Mouse (Mus musculus) megakaryocyte progenitor cell, adult 5-6 weeks (primary cell): ENCODE results near the gene Gpc2. TPM values are rescaled to one million over a fixed set of nuclear protein-coding genes. Genes with fewer than 3 reads are reported as not detected.

Experiments
- ATAC-seq: replicated peaks from 2 replicates; pipeline ENCODE4 v1.8.0; 2016; ENCODE audit warnings: mild to moderate bottlenecking, moderate TSS enrichment, inconsistent platforms; ENCODE audit not compliant: poor library complexity
- total RNA-seq, 2 experiments: library from RNA; stranded (forward) in 1 of 2; stranded (reverse) in 1 of 2; fragments of 157-497, 149-512 nt in 1 of 2; fragments of 200-1000 nt in 1 of 2; gene quantifications; 2 replicates each; pipeline versions ENCODE4 v1.2.3 to v1.2.4; 2015 to 2017

The Gpc2 gene
- total RNA-seq (2015): 1.2 and 2.0 TPM in 2 replicates
- total RNA-seq (2017): 3.2 and 3.9 TPM in 2 replicates

DNA sequence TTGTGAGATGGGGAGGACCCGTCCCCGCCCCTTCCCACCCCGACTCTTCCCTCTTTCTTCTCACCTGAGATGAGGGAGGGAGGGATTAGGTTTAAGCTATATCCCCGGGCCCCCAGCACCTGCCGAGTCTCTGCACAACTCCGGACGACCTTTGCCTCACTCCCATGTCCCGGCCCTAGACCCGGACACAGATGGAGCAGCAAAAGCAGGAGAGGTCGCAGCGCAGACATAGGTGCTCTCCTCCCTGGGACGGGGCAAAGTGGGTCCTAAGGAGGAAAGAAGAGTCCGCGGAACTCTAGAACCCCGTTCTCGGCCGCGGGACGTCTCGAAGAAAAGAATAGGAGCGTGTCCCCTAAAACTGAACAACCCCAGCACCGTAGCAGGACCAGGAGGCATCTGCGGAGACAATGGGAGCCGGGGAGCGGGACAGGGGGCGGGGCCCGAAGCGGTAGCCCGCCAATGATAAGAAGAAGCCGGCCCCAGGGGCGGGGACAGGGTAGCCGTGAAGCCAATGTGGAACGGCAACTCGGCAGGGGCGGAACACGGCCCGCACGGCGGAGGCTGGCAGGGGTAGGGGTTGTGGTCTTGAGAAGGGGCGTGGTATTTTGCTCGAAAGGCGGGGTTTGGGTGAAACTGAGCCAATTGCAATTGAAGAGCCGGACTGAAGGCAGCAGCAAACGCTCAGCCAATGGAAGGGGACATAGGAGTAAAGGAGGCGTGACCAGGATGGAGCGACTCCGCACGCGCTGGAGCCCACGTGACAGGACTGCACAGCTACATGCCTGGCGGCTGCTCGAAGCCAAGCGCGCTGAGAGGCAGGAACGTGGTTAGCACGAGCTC lies at the start of gene Gpc2, which contains the start of the genes Gm43720 and Stag3:
Gpc2 (minus strand) TSS at position 421 of the 840 bp plus-strand sequence.
Gm43720 (minus strand) TSS at position 374 of the 840 bp plus-strand sequence.
Stag3 (plus strand) TSS at position 656 of the 840 bp plus-strand sequence.
- peak; percentile 93 for ATAC-seq

DNA sequence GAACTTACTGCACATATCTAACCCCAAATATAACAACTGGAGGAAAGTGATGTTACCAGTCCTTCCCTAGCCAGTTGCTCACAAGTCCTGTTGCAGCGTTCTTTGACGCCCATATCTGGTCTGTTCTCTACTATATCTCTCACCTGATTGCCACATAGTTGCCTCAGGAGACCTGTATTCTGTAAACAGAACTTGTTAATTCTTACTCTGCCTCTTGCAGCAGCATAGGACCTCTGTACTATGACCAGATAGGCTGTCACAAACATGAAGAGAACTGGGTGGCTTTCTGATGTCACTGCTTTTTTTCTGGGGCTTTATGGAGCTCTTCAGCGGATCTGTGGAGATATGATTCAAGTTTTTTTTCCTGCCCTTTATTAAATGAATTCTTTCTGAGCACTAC lies 33.0 kb upstream of the Gpc2 start:
- no peak for ATAC-seq

DNA sequence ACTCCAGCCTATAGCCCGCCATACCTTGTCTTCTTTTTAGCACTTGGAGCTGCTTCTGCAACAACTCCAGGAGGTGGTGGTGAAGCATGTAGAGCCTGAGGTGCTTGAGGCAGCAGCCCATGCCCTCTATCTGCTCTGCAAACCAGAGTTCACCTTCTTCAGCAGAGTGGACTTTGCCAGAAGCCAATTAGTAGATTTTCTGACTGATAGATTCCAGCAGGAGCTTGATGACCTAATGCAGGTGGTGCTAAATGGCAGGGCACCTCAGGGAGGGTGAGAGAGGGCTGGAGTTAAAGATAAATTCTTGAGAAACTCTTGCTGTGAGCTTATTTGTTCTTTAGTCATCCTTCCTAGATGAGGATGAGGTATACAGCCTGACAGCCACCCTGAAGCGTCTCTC lies 19.8 kb upstream of the Gpc2 start:
- ATAC-seq: no peak

DNA sequence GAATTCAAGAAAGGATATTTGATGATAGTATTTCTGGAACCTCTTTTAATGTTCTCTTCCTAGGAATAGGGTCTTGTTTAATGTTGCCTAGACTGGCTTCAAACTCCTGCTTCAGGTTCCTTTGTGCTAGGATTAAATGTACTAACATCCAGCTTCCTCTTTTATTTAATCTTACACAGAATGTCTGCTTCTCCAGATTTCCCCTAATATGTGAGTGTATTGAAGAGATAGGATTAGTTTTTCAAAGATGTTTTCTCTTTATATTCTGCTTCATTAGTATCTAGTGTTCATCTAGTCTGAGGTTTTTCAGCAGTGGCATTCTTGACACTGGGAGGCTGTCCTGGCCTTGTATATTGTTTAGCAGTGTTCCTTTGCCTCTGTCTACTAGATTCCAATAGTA lies 14.4 kb upstream of the Gpc2 start:
- ATAC-seq: no peak

DNA sequence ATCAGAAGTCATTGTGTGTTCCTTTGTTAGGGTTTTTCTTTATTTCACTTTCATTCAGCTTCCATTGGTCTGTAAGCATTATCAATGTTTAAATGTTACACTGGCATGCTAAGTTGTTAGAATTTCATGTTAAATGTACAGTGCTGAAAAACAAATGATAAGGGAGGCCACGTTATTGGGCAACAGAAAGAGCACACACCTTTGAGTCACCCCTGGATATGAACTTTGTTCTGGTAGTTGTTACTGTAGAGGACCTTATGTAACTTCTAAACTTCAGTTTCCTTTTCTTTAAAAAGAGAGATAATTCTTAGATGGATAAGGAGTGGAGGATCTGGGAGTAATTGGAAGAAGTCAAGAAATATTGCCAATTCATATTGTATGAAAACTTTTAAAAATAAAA lies 11.8 kb upstream of the Gpc2 start:
- no peak for ATAC-seq

DNA sequence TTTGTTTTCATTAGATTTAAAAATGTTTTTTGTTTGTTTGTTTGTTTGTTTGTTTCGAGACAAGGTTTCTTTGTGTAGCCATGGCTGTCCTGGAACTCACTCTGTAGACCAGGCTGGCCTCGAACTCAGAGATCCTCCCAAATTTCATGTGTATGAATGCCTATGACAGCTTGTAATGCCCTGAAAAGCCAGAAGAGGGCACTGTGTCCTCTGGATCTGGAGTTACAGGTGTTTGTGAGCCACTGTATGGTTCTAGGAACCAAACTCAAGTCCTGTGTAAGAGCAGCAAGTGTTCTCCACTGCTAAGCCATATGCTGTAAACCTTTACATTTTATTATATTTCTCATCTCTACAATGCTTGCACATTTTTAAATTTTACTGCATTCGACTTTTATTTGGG lies 8.1 kb upstream of the Gpc2 start:
- ATAC-seq: peak; percentile 64; the same call in 1 of the 2 replicates

DNA sequence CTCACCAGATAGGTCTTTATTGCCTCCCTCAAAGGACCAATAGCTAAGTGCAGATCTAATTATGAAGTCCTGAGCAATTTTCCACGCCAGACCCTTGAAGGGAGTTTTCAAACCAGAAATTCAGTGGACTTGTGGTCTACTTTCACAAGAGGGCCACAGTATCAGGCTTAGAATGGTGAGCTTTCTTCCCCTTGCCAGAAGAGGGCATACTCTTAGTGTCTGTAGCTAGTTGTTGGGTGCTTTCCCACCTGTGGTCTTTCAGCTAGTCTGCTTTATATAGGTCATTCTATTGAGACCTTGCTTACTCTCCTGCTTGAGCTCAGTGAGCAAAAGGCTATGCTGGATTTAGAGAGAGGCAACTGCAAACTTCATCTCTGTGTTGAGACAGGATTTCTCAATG lies 3.7 kb upstream of the Gpc2 start:
- no peak for ATAC-seq

DNA sequence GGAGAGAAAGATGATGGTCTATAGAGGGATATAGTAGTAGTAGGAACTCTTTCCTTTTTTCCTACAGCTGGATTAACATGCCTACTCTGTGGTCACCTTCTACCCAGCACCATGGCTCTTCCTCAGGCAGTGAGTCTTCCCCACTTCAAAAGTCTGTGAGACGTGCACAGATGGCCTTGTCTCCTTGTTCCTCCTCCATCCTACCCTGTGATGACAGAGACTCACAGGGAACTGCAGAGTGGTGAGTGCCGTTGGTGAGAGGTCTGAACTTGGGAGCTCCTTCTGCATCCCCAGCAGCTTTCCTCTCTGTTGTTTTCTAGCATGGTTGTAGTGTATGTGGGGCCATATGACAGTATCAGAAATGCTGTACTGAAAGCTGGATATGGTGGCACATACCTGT lies 2.0 kb upstream of the Gpc2 start:
- ATAC-seq: no peak

DNA sequence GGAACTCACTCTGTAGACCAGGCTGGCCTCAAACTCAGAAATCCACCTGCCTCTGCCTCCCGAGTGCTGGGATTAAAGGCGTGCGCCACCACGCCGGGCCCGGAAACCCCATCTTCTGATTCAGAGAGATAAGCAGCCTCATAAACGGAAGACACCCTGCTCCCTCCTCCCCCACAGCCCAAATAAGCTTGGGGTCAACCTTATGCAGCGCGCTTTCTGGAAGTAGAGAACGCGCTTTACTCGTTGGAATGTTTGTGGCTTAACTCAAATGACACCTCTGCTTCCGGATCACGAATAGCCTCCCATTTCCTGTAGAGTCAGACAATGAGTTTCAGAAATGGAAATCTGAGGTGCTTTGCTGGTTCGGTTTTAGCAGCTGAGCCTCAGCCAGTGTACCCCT lies 1.0 kb upstream of the Gpc2 start:
- ATAC-seq: no peak

DNA sequence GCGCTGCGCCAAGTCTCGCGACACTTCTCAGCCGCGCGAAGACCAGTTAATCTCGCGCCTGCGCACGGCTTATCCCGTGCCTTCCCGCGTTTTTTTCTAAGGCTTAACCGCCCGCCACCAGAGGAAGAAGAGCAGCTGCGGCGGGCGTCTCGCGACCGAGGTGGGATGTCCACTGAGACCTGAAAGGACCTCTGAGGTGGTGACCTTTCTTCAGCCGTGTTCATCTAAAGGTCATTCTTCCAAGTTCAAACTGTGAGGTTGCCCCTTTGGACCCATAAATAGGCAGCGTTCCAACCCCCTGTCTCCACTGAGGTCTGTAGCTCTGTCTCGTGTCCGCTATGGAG lies 592 bp upstream of the Gpc2 start:
- no peak for ATAC-seq

DNA sequence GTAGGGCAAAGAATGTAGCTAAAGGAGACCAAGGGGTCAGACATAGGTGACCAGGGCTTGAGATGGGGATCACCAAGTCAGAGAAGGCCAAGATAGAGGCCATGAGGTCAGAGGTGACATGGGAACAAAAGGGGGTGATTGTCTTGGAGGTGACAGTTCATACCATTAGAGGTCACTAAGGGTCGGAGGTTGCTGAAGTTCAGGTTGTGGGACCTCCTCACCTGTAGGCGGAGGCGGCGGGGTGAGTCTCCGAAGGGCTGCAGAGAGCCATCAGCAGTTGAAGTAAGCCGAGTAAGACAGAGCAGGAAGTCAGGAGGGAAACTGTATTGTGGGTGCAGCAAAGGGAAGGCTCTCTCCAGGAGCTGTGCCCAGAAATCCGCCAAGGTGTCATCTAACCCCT lies 1.8 kb downstream of the Gpc2 start:
- no peak for ATAC-seq

DNA sequence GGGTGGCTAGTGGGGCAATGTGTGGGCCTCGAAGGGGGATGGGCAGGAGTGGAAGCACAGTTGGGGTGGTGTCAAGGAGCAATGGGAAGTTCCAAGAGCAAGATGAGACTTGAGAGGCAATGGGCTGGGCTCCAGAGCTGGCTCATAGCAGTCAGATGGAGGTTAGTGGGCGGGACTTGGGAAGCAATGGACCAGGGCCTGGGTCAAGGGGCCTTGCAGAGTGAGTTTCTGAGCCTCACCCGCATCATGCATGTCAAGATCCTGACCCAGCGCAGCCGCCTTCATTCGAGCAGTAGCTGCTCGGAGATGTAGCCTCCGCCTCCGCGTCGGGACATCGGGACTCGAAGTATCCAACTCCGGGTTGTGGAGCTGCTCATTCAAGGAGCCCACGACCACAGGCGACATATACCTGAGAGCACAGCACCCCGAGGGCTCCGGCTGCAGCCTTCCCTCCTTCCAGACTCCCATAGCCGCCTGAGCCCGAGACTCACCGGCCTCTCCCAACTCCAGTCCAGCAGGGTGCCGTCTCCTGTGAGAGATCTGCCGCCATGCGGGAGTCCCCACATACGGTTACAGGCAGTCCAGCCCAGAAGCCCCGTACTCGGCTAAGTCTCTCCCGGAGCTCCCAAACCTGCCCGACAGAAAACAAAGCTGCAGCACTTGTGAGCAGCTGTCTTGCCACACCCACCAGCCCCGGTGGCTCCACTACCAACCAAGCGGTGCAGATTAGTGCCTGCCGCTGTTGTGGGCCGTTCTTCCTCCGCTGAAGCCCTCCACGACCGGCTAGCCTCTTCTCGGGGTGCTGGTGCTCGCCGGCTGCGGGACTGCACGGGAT lies 4.4 kb downstream of the Gpc2 start:
- ATAC-seq: no peak

DNA sequence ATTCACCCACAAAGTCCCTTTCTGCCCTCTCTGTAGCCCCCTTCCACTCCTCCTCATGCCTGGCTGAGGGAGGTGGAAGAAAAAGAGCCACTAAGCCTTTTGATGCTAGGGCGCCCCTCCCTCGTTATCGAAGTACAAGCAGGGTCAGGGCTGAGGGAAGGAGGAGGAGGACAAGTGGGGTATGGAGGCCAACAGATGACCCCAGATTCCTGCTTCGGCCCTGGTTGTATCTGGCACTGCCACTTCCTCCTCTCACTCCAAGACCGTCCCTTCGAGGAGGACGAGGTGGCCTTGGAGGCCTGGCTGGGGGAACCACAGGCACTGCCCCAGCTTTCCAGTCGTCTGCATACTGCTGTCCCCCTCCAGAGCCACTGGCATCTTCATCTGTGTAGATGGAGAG lies 5.6 kb downstream of the Gpc2 start:
- no peak for ATAC-seq

DNA sequence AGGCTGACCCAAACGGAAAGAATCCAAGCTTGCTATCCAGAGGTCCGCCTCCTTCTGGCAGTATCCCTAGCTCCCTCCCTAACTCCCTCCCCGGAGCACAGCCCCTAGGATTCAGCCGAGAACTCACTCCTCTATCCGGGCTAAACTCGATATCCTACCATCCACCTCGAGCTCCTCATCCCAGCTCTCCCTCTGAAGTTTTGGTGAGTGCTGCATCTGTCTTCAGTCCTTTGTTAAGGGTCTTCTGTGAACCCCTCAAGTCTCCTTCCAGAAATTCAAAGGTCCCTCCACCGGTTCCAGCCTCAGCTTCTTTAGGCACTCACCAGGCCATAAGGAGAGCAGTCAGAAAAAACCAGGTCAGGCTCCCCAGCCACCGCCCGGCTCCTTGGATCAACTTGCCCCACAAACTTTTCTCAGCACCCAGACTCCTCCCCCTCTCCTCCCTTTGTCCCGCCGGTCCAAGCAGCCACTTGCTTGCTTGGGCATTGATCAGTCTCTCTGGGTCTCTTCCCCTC lies 7.3 kb downstream of the Gpc2 start, which contains the start of gene Gal3st4:
Gal3st4 (minus strand) TSS at position 432 of the 515 bp plus-strand sequence.
- ATAC-seq: no peak

DNA sequence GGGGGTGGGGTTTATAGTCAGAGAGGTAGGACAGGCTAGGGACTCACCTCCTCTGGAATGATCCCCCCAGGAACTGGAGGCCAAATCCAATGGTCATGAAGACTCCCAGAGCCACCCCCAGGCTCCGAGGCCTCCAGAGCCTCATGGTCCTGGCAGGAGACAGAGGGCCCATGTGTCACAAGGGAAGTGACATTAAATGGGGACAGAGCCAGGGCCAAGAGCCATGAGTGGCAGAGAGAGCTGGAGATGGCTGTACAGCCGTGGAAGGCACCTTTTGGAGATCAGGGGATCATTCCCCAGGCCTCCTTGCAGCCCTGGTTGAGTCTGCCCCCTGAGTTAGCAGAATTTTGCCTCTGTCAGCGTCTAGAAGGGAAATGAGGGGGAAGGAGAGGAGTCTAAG lies 8.6 kb downstream of the Gpc2 start:
- ATAC-seq: no peak

DNA sequence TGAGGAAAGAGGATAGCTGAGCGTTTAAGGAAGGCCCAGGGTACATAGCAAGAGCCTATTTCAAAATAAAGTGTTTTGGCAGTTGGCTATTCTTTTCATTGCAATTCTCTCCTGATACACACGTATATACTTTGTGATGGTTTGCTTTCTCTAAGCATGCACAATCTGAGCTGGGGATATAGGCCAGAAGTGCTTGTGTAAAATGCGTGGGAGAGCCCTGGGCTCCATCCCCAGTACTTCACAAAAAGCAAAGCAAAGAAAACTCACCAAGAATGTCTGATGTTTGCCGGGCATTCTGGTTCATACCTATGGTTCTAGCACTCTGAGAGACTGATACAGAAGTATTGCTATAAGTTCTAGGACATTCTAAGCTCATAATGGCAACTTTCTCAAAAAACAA lies 10.8 kb downstream of the Gpc2 start:
- ATAC-seq: no peak

DNA sequence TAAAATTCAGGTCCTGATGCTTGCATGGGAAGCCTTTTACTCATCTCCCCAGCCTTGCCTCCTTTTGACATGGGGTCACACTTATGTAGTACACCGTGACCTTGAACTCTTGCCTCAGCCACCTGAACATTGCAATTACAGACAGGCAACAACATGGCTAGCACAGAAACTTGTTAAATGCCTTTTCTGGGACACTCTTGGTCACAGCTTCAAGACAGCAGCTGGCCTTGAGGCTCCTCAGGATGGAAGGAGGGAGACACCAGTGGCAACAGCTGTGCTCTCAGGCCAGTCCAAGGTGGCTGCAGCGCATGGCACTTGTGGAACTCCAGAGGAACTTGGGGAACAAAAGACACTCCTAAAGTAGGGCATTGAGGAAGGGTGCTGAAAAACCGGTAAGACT lies 12.7 kb downstream of the Gpc2 start:
- ATAC-seq: no peak

DNA sequence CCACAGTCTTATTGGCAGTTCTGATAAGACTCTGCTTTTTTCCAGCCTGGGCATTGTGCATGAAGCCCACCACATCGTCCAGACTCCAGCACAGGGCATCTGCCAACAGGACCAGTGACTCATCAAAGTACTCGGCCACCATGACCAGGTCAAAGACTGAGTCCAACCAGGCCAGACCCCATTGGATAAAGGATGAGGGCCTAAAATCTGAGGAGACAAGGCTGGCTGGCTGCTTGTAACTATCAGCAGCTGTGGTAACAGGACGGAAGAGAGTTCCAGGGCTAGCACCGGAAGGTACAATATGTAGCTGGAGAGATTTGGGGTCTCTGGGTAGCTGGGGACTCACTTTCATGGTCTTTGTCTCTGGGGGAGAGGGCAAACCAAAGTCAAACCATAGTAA lies 14.1 kb downstream of the Gpc2 start:
- ATAC-seq: no peak

DNA sequence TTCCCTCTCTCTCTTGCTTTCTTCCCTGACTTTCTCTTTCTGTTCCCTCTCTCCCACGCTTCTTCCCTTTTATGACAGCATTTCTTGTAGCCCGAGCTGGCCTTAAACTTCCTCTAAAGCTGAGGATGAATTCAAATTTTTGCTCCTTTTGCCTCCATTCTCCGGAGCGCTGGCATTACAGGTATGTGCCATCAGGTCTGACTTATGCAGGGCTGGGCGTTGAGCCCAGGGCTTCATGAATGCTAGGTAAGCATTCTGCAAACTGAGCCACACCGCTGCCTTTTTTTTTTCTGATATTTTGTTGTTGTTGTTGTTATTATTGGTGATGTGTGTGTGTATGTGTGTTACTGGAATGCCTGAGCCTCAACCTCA lies 15.6 kb downstream of the Gpc2 start:
- ATAC-seq: peak; percentile 2; the same call in 1 of the 2 replicates

DNA sequence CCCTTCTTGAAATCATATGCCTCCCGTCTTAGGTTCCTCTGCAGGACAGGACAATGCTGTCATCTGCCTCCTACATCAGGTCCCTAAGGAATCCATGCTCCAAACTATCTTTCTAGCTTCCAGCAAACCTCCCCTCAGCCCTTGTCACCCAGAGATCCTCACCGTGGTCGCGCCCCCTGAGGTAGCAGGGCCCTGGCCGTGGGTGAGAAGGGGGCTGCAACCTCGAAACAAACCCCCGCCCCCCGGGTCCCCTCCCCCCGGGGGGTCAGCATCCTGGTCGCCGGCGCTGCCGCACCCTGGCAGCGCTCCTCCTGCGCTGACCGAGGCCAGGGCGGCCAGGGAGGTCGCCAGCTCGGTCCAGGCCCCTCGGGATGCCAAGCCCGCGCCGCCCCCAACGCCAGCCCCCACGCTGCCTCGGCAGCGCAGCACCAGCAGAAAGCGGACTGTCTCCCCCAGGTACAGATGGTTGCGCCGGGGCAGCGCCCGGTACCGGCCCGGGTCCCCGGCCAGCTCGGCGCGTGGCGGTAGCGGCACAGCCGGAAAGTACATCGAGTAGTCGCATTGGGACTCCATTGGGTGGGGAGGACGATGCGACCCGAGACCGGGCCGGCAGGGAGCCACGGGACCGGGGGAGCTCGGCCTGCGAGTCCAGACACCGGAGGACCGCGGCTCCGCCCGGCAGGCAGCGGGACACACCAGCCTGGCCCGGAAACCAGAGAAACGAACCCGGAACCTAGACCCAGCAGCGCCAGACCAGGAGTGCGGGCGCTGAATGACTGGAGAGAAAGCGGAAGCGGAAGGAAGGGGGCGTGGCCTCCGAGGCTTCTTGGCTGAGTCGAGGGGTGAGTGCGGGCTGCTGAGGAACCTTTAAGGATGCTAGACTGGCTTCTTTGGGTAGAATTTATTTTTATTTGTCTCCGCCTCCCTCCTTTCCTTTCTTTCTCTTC lies 16.3 kb downstream of the Gpc2 start, which contains the start of gene BC037034:
BC037034 (minus strand) TSS at position 774 of the 947 bp plus-strand sequence.
- ATAC-seq: peak; percentile 71
